Mouse (Mus musculus) heart, embryonic 11.5 days (tissue): ENCODE results near the gene Auts2. TPM values are rescaled to one million over a fixed set of nuclear protein-coding genes. Genes with fewer than 3 reads are reported as not detected.

Experiments used
- ATAC-seq: fragments of 200-750 bp; cut with Nextera tagmentation; replicated peaks from 2 replicates; pipeline ENCODE4 v1.8.0; 2017; ENCODE audit warnings: moderate library complexity; ENCODE audit not compliant: insufficient number of reproducible peaks, low FRiP score, low TSS enrichment
- H3K27ac ChIP-seq: fragments of 300-500 bp; sonication (generic); 2 replicates; pipeline ENCODE4 v1.5.1; 2014; ENCODE audit warnings: mild to moderate bottlenecking, low read depth, low read length
- H3K27me3 ChIP-seq: fragments of 300-500 bp; sonication (generic); 2 replicates; pipeline ENCODE4 v1.6.1; 2014; ENCODE audit warnings: mild to moderate bottlenecking, low read length, mixed read lengths; ENCODE audit not compliant: control insufficient read depth, insufficient read depth
- H3K36me3 ChIP-seq: fragments of 300-500 bp; sonication (generic); 2 replicates; pipeline ENCODE4 v1.6.1; 2014; ENCODE audit warnings: mild to moderate bottlenecking, low read length, moderate library complexity, mixed read lengths; ENCODE audit not compliant: control insufficient read depth, insufficient read depth
- H3K4me1 ChIP-seq: fragments of 300-500 bp; sonication (generic); 2 replicates; pipeline ENCODE4 v1.6.1; 2014; ENCODE audit warnings: low read length; ENCODE audit not compliant: control insufficient read depth, insufficient read depth
- H3K4me2 ChIP-seq: fragments of 300-500 bp; sonication (generic); 2 replicates; pipeline ENCODE4 v1.6.1; 2014; ENCODE audit warnings: mild to moderate bottlenecking, moderate library complexity
- H3K4me3 ChIP-seq: fragments of 300-500 bp; sonication (generic); 2 replicates; pipeline ENCODE4 v1.5.1; 2014; ENCODE audit warnings: low read depth, low read length
- H3K9ac ChIP-seq: fragments of 300-500 bp; sonication (generic); 2 replicates; pipeline ENCODE4 v1.6.1; 2014; ENCODE audit warnings: mild to moderate bottlenecking, low read depth, low read length, moderate library complexity
- H3K9me3 ChIP-seq: fragments of 300-500 bp; sonication (generic); replicated peaks from 2 replicates; pipeline ENCODE4 v1.6.1; 2016; ENCODE audit warnings: low read length; ENCODE audit not compliant: control insufficient read depth
- WGBS: fragments of 180-500 bp; shearing (Covaris S2); extraction: QIAGEN DNeasy Blood & Tissue Kit; methylation state at CpG from one replicate; pipeline ENCODE4 v1.1.7; 2014; ENCODE audit not compliant: insufficient replicate concordance; 5-methylcytosine and 5-hydroxymethylcytosine counted together
- polyA plus RNA-seq: library from polyadenylated mRNA; unstranded; fragments of >200 nt; fragmentation: Nextera tagmentation; extraction: Ambion mirVana; gene quantifications from 2 replicates; pipeline ENCODE4 v1.2.1, GENCODE M21; 2014

The Auts2 gene
- polyA plus RNA-seq, 1 experiment from 2014 or later = 19.8 TPM

DNA sequence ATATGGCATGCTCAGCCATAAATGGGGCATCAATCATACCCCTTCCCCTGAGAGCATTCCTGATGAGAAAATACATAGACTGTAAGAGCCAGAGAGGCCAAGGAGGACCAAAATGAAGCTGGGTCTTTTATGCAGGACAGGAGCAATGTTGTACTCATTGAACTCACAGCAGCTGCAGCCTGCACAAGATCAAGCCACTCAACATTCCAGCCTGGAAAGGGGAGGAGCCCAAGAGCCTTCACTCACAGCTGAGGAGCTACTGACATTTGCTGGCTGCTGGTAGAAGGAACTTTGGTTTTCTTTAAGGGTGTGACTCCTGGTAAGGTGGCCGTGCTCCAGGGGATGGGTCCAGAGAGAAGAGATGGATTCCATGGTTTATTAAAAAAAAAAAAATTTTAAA, 164.2 kb downstream of the Auts2 start:
- Histone ChIP-seq H3K4me3 (no peak overlapping the region), H3K4me1 (peaks cover 3% of the 10 kb centered on the region; the same call in 1 of the 2 replicates)
- no peak; the same call in 1 of the 2 replicates for ATAC-seq

DNA sequence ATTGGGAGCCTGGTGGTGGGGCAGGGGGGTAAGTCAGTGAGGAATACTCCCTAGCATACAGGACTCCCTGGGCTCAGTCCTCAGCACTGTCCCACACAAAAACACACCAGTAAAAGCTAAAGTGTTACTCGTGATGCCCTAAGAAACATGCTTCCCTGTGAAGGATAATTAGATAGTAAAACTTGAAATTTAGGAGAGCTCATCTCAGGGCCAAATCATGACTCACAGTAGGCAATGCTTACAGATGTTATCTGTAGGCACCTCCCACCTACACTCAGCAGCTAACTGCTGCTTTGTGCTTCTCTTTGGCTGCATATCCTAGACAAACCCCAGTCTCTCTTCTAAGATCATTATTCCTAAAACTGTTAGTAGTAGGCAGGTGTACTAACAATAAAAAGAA, 168.0 kb downstream of the Auts2 start:
- H3K4me1 ChIP-seq = peaks cover 14% of the 10 kb centered on the region
- H3K27me3 ChIP-seq = no peaks in the 10 kb centered on the region
- no peak overlapping the region for H3K27ac ChIP-seq
- ATAC-seq = no peak
- whole genome bisulfite sequencing = 69% methylated on average over 1 of the region's 1 CpGs
- H3K9me3 ChIP-seq = no peaks in the 10 kb centered on the region
- no peak overlapping the region for H3K9ac ChIP-seq
- no peak overlapping the region for H3K4me2 ChIP-seq
- no peaks in the 10 kb centered on the region for H3K36me3 ChIP-seq
- no peak overlapping the region for H3K4me3 ChIP-seq

More for the DNA sequence above, 164.2 kb downstream of the Auts2 start:
- 36% methylated on average over 1 of the region's 1 CpGs for WGBS
- Histone ChIP-seq H3K27me3 (no peaks in the 10 kb centered on the region), H3K27ac (no peak overlapping the region), H3K4me2 (no peak overlapping the region), H3K9ac (no peak overlapping the region), H3K9me3 (no peaks in the 10 kb centered on the region), H3K36me3 (no peaks in the 10 kb centered on the region)

DNA sequence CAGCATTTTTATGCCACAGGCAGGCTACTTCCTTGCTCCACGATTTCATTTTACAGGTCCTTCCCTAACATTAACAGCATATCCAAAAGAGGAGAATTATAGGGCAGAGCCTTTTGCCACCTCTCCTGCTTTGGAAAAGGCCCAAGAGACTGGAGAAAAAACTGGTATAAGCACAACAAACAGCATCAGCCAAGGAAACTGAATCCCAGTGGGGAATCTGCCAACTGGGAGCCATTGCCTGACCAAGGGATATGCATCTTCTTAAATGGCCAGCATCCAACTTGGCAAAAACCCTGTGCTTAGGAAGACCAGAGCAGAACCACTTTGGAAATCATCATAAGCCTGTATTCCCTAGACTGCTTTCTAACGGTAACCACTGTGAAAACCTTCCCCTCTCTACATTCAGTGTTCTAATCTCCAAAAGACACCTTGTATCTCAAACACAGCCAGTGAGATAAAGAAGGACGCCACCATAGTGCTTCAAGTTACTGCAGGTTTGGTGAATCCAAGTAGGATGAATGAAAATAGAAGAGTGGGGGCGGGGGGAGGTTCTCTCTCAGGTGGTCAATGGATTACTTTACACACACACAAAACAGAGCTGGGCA, 169.6 kb downstream of the Auts2 start:
- Histone ChIP-seq H3K9ac (no peak overlapping the region), H3K9me3 (no peaks in the 10 kb centered on the region), H3K36me3 (no peaks in the 10 kb centered on the region), H3K4me3 (no peak overlapping the region), H3K4me2 (no peak overlapping the region), H3K27ac (no peak overlapping the region), H3K27me3 (no peaks in the 10 kb centered on the region), H3K4me1 (peaks cover 18% of the 10 kb centered on the region)
- ATAC-seq = no peak
- 61% methylated on average over 4 of the region's 4 CpGs for WGBS

DNA sequence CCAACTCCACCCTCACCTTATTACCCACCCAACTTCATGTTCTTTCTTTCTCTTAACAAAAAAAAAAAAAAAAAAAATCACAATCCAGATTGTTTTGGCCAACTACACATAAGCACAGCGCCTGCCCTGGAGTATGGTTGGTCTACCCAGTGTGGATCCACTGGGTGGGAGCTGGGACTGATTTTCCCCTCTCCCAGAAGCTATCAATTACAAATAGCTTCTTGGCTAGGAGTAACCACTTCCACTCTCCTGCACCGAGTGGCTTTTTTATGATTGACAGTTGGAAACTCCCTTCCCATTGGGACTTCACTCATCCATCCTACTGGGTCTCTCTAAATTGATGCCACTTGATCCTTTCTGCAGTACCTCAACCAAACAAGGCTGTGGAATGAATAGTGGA, 170.5 kb downstream of the Auts2 start:
- Histone ChIP-seq H3K9me3 (no peaks in the 10 kb centered on the region), H3K27me3 (no peaks in the 10 kb centered on the region), H3K4me2 (no peak overlapping the region), H3K36me3 (no peaks in the 10 kb centered on the region), H3K27ac (no peak overlapping the region), H3K4me1 (peaks cover 20% of the 10 kb centered on the region), H3K9ac (no peak overlapping the region), H3K4me3 (no peak overlapping the region)
- ATAC-seq = no peak
- WGBS = 61% methylated on average over 2 of the region's 2 CpGs

DNA sequence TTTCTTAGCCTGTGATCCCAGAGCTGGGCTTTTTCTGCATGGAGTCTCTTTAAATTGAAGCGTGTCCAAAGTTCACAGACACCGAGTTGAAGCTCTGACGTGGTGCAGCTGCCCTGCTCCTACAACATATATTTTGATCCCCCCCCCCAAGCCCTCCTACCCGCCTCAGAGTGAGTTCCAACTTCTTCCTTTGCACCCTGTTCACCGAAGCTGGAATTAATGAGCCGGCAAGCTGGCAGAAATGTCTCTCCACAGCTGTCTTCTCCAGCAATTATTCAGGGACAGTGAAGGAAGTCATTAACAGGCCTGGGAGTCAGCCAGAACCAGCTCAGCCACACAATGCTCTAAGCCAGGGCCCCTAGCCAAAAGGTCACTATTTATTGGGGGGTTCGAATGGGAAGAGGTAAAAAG, 174.5 kb downstream of the Auts2 start:
- Histone ChIP-seq H3K9ac (0 out of 2 replicates have a peak overlapping the region, but pooled peaks have one; percentile 5), H3K9me3 (no peaks in the 10 kb centered on the region), H3K4me2 (no peak overlapping the region), H3K4me3 (no peak overlapping the region), H3K4me1 (peaks cover 25% of the 10 kb centered on the region), H3K27ac (no peak overlapping the region), H3K27me3 (no peaks in the 10 kb centered on the region), H3K36me3 (no peaks in the 10 kb centered on the region)
- no peak for ATAC-seq
- 43% methylated on average over 7 of the region's 7 CpGs for WGBS

DNA sequence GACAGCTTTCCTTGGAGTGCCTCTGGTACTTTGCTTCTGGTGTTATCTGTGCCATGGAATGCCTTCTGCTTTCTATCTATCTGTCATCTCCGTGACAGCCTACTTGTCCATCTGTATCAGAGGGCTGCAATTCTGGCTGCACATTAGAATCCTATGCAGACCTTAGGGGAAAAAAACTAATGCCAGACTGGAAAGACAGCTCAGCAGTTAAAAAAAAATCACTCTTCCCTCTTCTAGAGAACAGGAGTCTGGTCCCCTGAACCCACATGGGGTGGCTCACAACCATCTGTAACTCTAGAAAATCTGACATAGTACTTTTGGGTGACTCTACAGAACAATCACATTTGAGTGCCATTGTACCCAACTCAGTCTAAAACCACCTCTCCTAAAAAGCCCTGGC, 181.9 kb downstream of the Auts2 start:
- ATAC-seq = no peak
- no peaks in the 10 kb centered on the region for H3K27me3 ChIP-seq
- H3K27ac ChIP-seq = no peak overlapping the region
- WGBS = 10% methylated on average over 1 of the region's 1 CpGs
- no peak overlapping the region for H3K4me3 ChIP-seq
- peaks cover 25% of the 10 kb centered on the region for H3K4me1 ChIP-seq
- no peaks in the 10 kb centered on the region for H3K9me3 ChIP-seq
- H3K9ac ChIP-seq = no peak overlapping the region
- no peaks in the 10 kb centered on the region for H3K36me3 ChIP-seq
- H3K4me2 ChIP-seq = no peak overlapping the region

DNA sequence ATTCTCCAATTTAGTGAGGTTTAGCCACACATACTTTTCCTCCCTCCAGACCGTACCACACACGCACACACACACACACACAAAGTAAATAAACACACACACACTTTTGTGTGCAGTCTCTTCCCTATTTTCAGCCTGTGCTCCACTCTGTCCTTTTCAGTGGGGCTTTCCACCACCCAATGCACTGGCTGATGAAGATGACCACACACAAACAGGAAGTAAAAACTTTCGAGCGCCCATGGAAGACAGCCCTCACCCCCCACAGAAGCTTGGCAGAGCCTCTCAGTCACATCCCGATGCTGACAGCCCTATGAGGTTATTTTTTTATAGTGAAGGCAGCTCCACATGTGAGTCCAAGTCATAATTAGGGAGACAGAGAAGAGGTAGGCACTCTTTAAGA, 185.4 kb downstream of the Auts2 start:
- no peak overlapping the region for H3K4me2 ChIP-seq
- no peak for ATAC-seq
- peaks cover 24% of the 10 kb centered on the region for H3K4me1 ChIP-seq
- no peak overlapping the region for H3K9ac ChIP-seq
- no peaks in the 10 kb centered on the region for H3K9me3 ChIP-seq
- no peaks in the 10 kb centered on the region for H3K36me3 ChIP-seq
- WGBS = 59% methylated on average over 5 of the region's 5 CpGs
- H3K27me3 ChIP-seq = no peaks in the 10 kb centered on the region
- H3K27ac ChIP-seq = no peak overlapping the region
- H3K4me3 ChIP-seq = no peak overlapping the region

DNA sequence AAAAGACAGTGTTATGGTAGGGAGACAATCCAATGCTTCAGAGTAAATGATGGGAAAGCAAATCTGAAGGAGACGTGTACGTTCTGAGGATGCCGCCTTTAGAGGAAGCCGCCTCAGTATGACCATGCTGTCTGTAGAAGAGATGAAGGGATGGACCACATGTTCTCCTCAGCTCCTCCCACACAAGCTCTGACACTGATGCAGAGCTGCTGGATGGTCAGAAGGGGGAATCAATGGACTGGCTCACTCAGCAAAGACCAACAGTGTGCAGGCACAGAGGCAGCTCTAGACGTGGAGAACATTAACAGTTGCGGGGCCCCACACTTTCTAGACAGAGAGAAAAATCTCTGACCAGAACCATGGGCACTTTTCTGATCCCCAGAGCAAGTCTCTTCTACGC, 187.2 kb downstream of the Auts2 start:
- Histone ChIP-seq H3K4me1 (peaks cover 22% of the 10 kb centered on the region), H3K36me3 (no peaks in the 10 kb centered on the region), H3K9me3 (no peaks in the 10 kb centered on the region), H3K4me2 (no peak overlapping the region), H3K4me3 (no peak overlapping the region), H3K27me3 (no peaks in the 10 kb centered on the region), H3K27ac (no peak overlapping the region), H3K9ac (no peak overlapping the region)
- no peak for ATAC-seq
- 68% methylated on average over 7 of the region's 7 CpGs for WGBS

DNA sequence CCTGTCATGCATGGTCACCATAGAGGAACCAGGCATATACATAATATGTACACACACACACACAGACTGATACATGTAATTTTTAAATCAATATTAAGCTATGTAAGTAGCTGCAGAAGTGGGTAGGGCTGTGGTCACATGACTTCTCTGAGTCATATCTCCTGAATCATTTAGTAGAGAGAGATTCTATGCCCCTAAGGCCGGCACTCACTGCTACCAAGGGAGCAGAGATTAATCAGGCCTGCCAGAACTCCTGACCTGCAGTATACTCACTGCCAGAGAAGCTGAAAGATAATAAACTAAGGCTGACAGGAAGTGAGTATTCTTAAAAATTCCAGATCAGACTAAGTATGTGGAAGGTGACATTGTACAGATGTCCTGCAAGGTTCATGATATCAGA, 190.7 kb downstream of the Auts2 start:
- H3K36me3 ChIP-seq = no peaks in the 10 kb centered on the region
- no peak overlapping the region for H3K27ac ChIP-seq
- ATAC-seq = no peak
- no peak overlapping the region for H3K4me3 ChIP-seq
- H3K4me2 ChIP-seq = no peak overlapping the region
- H3K4me1 ChIP-seq = peaks cover 24% of the 10 kb centered on the region
- no peaks in the 10 kb centered on the region for H3K27me3 ChIP-seq
- 10% methylated on average over 1 of the region's 1 CpGs for WGBS
- no peaks in the 10 kb centered on the region for H3K9me3 ChIP-seq
- no peak overlapping the region for H3K9ac ChIP-seq
